11 mouse cellular contexts compared by ENCODE assay signal in the genomic region with DNA sequence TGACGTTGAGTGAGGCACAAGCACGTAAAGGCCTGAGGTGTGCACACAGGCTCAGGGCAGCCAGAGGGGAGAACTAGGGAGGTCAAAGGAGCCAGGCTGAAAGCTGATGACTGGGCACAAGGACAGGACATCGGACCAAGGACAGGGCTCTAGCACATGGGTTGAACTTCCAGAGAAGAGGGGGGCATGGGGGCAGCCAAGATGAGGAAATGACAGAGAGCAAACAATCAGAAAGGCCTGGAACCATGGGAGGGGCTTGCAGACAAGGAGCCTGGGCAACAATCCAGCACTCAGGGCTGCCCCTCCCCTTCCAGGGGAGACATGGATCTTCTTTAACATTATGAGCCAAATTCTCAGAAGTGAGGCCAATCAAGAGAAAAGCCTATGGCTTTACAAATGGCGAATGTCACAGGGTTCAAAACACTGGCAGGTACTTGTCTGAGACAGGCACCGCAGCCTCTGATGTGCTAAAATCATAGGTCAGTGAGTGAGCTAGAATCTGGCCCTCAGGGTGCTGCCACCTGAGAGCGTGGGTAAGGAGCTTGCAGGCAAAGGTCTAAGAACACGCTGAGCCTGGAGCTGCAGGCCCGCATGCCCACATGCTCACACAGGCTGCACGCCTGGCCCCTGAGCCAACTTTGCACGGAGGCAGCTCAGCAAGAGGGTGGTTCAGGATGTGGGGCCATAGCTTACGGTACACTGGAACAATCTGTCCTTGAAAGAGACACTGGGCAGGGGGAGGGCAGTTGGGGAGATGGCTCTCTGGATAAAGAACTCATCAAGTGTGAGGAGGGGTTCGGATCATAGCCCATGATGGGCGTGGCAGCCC. TPM values are rescaled to one million over a fixed set of nuclear protein-coding genes. Genes with fewer than 3 reads are reported as not detected.
DNase-seq lines count a peak whose midpoint lies in the region; ATAC-seq and TF ChIP-seq lines count a peak whose summit lies in the region.
"Had no signal": no experiment of that assay in that cellular context is flagged by ENCODE, and none has a peak within 500 bp of the region (broad histone marks: within the 10 kb centered on the region; RNA-seq: fewer than 3 reads in every experiment).

No protein-coding gene starts in this region.

- no peak overlapping the region for H3K4me3 ChIP-seq in limb, embryonic 14.5 days (replicated peaks; ENCODE audit: low read length)
- H3K4me3 ChIP-seq in limb, embryonic 10.5 days, result no peak overlapping the region
- H3K4me3 ChIP-seq in brown adipose tissue, adult 24 weeks (ENCODE audit: insufficient read depth, low read depth, low read length), result no peak overlapping the region
- no peak overlapping the region for H3K4me3 ChIP-seq in small intestine, adult 2 months (ENCODE audit: low read depth, low read length)
- no peak overlapping the region for H3K4me3 ChIP-seq in thymus, adult 2 months (ENCODE audit: control insufficient read depth, insufficient read depth, low read length)
- H3K4me3 ChIP-seq: embryonic facial prominence, embryonic 12.5 days; midbrain, embryonic 12.5 days had no signal

- H3K9me3 ChIP-seq in limb, embryonic 14.5 days (ENCODE audit: control insufficient read depth, low read length), result no peaks in the 10 kb centered on the region
- no peaks in the 10 kb centered on the region for H3K9me3 ChIP-seq in limb, embryonic 10.5 days (replicated peaks)
- H3K9me3 ChIP-seq: embryonic facial prominence, embryonic 12.5 days; midbrain, embryonic 12.5 days had no signal

- DNase-seq in limb, embryonic 14.5 days (ENCODE audit: low spot score), result peak; percentile 25
- no peak for DNase-seq in limb, embryonic 10.5 days (ENCODE audit: low spot score)
- DNase-seq in kidney, adult 8-10 months, result peak; percentile 59 to 69
- DNase-seq in thymus, adult 18-20 months, result no peak
- no peak for DNase-seq in thymus, adult 2 months
- no peak for DNase-seq in cerebellum, adult 9-11 months

- no peak for TF ChIP-seq CTCF in small intestine, adult 2 months (IDR thresholded peaks at IDR 0.05; ENCODE audit: extremely low read depth, insufficient read length, insufficient replicate concordance, low read depth, low read length)
- TF ChIP-seq CTCF in thymus, adult 2 months (IDR thresholded peaks at IDR 0.05; ENCODE audit: borderline replicate concordance, control insufficient read depth, extremely low read depth, insufficient read depth, low read length, poor library complexity), result no peak

- 86% methylated on average over 13 of the region's 13 CpGs for WGBS in limb, embryonic 14.5 days
- 88% methylated on average over 13 of the region's 13 CpGs for WGBS in limb, embryonic 10.5 days
- WGBS in small intestine, adult 2 months, result 29% methylated on average over 13 of the region's 13 CpGs
- WGBS in thymus, adult 2 months, result 93% methylated on average over 13 of the region's 13 CpGs

- peaks cover 78% of the 10 kb centered on the region for H3K36me3 ChIP-seq in limb, embryonic 14.5 days (ENCODE audit: control insufficient read depth, insufficient read depth, low read length)
- H3K36me3 ChIP-seq in limb, embryonic 10.5 days, result peaks cover 44% of the 10 kb centered on the region
- peaks cover 70% of the 10 kb centered on the region for H3K36me3 ChIP-seq in small intestine, adult 2 months (ENCODE audit: control insufficient read depth, insufficient read depth, low read length)
- no peaks in the 10 kb centered on the region for H3K36me3 ChIP-seq in thymus, adult 2 months (ENCODE audit: control insufficient read depth, insufficient read depth, low read length)

- H3K4me1 ChIP-seq in limb, embryonic 14.5 days (ENCODE audit: control insufficient read depth, insufficient read depth, low read length), result no peaks in the 10 kb centered on the region
- peaks cover 9% of the 10 kb centered on the region for H3K4me1 ChIP-seq in limb, embryonic 10.5 days
- H3K4me1 ChIP-seq in brown adipose tissue, adult 24 weeks (ENCODE audit: control insufficient read depth, insufficient read depth, insufficient read length, low read length), result peaks cover 33% of the 10 kb centered on the region
- H3K4me1 ChIP-seq in small intestine, adult 2 months (ENCODE audit: control insufficient read depth, insufficient read depth, insufficient read length, low read length), result peaks cover 35% of the 10 kb centered on the region
- no peaks in the 10 kb centered on the region for H3K4me1 ChIP-seq in thymus, adult 2 months (replicated peaks; ENCODE audit: control insufficient read depth, insufficient read depth, low read length)
- H3K4me1 ChIP-seq: embryonic facial prominence, embryonic 12.5 days had no signal

- TF ChIP-seq POLR2A in limb, embryonic 14.5 days (IDR thresholded peaks at IDR 0.05; ENCODE audit: borderline replicate concordance, extremely low read depth, insufficient read depth, insufficient read length), result no peak
- no peak for TF ChIP-seq POLR2A in small intestine, adult 2 months (IDR thresholded peaks at IDR 0.05; ENCODE audit: low read depth, low read length)
- no peak for TF ChIP-seq POLR2A in thymus, adult 2 months (IDR thresholded peaks at IDR 0.05; ENCODE audit: control insufficient read depth, extremely low read depth, insufficient read depth, low read length, poor library complexity)

- no peak overlapping the region for H3K9ac ChIP-seq in limb, embryonic 14.5 days (ENCODE audit: low read depth, low read length, severe bottlenecking)
- H3K9ac ChIP-seq: embryonic facial prominence, embryonic 12.5 days; midbrain, embryonic 12.5 days had no signal

- ATAC-seq in limb, embryonic 14.5 days (ENCODE audit: low FRiP score, low read depth), result no peak
- ATAC-seq: Patski had no signal

- no peak overlapping the region for H3K27ac ChIP-seq in limb, embryonic 14.5 days (replicated peaks; ENCODE audit: low read depth, low read length)
- H3K27ac ChIP-seq in limb, embryonic 10.5 days, result no peak overlapping the region
- H3K27ac ChIP-seq in brown adipose tissue, adult 24 weeks (replicated peaks; ENCODE audit: low read depth, low read length), result peak overlapping the region; percentile 39; the same call in 1 of the 2 replicates
- peak overlapping the region; percentile 88 for H3K27ac ChIP-seq in small intestine, adult 2 months (ENCODE audit: insufficient read depth, low read depth, low read length)
- H3K27ac ChIP-seq in thymus, adult 2 months (ENCODE audit: control insufficient read depth, insufficient read depth, low read length), result no peak overlapping the region
- H3K27ac ChIP-seq: embryonic facial prominence, embryonic 12.5 days; midbrain, embryonic 12.5 days had no signal

- H3K4me2 ChIP-seq in limb, embryonic 14.5 days (replicated peaks; ENCODE audit: low read depth, low read length, severe bottlenecking), result no peak overlapping the region
- H3K4me2 ChIP-seq: embryonic facial prominence, embryonic 12.5 days; midbrain, embryonic 12.5 days had no signal

- no peaks in the 10 kb centered on the region for H3K27me3 ChIP-seq in limb, embryonic 14.5 days (ENCODE audit: control insufficient read depth, insufficient read depth, low read length)
- no peaks in the 10 kb centered on the region for H3K27me3 ChIP-seq in limb, embryonic 10.5 days (ENCODE audit: low read depth, poor library complexity, severe bottlenecking)
- H3K27me3 ChIP-seq in small intestine, adult 2 months (ENCODE audit: control insufficient read depth, insufficient read depth, low read length), result no peaks in the 10 kb centered on the region
- no peaks in the 10 kb centered on the region for H3K27me3 ChIP-seq in thymus, adult 2 months (ENCODE audit: control insufficient read depth, insufficient read depth, low read length)
- H3K27me3 ChIP-seq: embryonic facial prominence, embryonic 12.5 days; midbrain, embryonic 12.5 days; Patski had no signal

RNA-seq across cellular contexts. Expression of gene Arfgap3, which starts 46.2 kb away (rescaled TPM):
- polyA plus RNA-seq in limb, embryonic 14.5 days (2012; rRNA removed), result 51.4 and 66.6 TPM in 2 replicates
- polyA plus RNA-seq in limb, embryonic 14.5 days (2014; fragmentation: Nextera tagmentation; extraction: Ambion mirVana), result 51.7 and 54.8 TPM in 2 replicates
- 22.8 and 34.0 TPM in 2 replicates for polyA plus RNA-seq in limb, embryonic 10.5 days (2016; fragmentation: Nextera tagmentation; extraction: Ambion mirVana)
- polyA plus RNA-seq in brown adipose tissue, adult 24 weeks (2012; ENCODE audit: insufficient read depth, insufficient read length, missing spikeins), result 6.4 and 12.2 TPM in 2 replicates
- 39.6 and 88.2 TPM in 2 replicates for polyA plus RNA-seq in small intestine, adult 2 months (2012; rRNA removed)
- polyA plus RNA-seq in thymus, adult 2 months (2012; rRNA removed), result 15.0 and 23.0 TPM in 2 replicates

RNA-seq across cellular contexts. Expression of gene A4galt, which starts 52.3 kb away (rescaled TPM):
- polyA plus RNA-seq in limb, embryonic 14.5 days (2012; rRNA removed), result 2.9 and 3.5 TPM in 2 replicates
- polyA plus RNA-seq in limb, embryonic 14.5 days (2014; fragmentation: Nextera tagmentation; extraction: Ambion mirVana), result 1.4 and 2.7 TPM in 2 replicates
- polyA plus RNA-seq in limb, embryonic 10.5 days (2016; fragmentation: Nextera tagmentation; extraction: Ambion mirVana), result not detected in 2 replicates
- 2.9 TPM in 2 replicates for polyA plus RNA-seq in brown adipose tissue, adult 24 weeks (2012; ENCODE audit: insufficient read depth, insufficient read length, missing spikeins)
- polyA plus RNA-seq in small intestine, adult 2 months (2012; rRNA removed), result 9.7 and 16.7 TPM in 2 replicates
- polyA plus RNA-seq in thymus, adult 2 months (2012; rRNA removed), result 5.4 and 6.4 TPM in 2 replicates

Comparison
In these comparisons a context has a peak if more than half of its experiments do, and no peak if none do; other contexts are left out.
1. DNase-seq: peak in limb, embryonic 14.5 days (single experiment) and kidney, adult 8-10 months (2 of 2); none in limb, embryonic 10.5 days (single experiment), thymus, adult 18-20 months (0 of 2), thymus, adult 2 months (single experiment) and cerebellum, adult 9-11 months (single experiment).
2. H3K27ac ChIP-seq: peak in brown adipose tissue, adult 24 weeks (single experiment) and small intestine, adult 2 months (single experiment); none in limb, embryonic 14.5 days (single experiment), limb, embryonic 10.5 days (single experiment) and thymus, adult 2 months (single experiment).